Mouse (Mus musculus): ENCODE data around the gene Mturn. TPM values are rescaled to one million over a fixed set of nuclear protein-coding genes. Genes with fewer than 3 reads are reported as not detected.

The Mturn gene
- polyA plus RNA-seq, 1 experiment from 2014 or later: 3.7 TPM

DNA sequence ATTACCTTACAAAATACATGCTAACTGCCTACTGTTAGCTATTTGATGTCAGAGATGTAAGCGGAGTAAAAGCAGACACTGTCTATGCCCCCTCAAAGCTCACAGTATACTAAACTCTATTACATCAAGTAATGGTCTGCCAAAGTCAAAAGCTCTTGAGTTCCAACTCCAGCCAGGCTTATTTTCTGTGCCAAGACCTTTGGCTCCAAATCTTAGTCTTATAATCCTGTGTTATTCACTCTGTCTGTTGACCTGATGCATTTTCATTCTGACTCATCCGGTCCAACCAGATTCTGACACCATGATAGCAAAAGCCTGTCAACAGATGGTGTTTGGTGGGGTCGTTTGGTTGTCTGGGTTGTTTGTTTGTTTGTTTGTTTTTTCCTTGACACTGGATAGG lies 50.3 kb downstream of the Mturn start:
- Histone ChIP-seq H3K4me1 (ENCODE audit: control insufficient read depth, insufficient read depth, low read length) (no peaks in the 10 kb centered on the region), H3K4me3 (ENCODE audit: low read depth, low read length) (no peak overlapping the region), H3K9ac (ENCODE audit: low read depth, low read length) (no peak overlapping the region), H3K36me3 (ENCODE audit: control insufficient read depth, insufficient read depth, low read length) (no peaks in the 10 kb centered on the region), H3K9me3 (replicated peaks; ENCODE audit: control insufficient read depth, low read length) (no peaks in the 10 kb centered on the region), H3K4me2 (no peak overlapping the region), H3K27me3 (ENCODE audit: control insufficient read depth, insufficient read depth, low read length) (no peaks in the 10 kb centered on the region), H3K27ac (ENCODE audit: low read depth, low read length) (no peak overlapping the region)
- WGBS (ENCODE audit: insufficient replicate concordance): 77% methylated on average over 3 of the region's 3 CpGs
- ATAC-seq (replicated peaks; ENCODE audit: insufficient number of reproducible peaks, low FRiP score, low TSS enrichment): no peak

GRCm38 (mm10) chr6:54732721-54733120 lies 51.3 kb downstream of the Mturn start:
- H3K27ac ChIP-seq (ENCODE audit: low read depth, low read length): no peak overlapping the region
- H3K4me2 ChIP-seq: no peak overlapping the region
- H3K4me3 ChIP-seq (ENCODE audit: low read depth, low read length): no peak overlapping the region
- WGBS (ENCODE audit: insufficient replicate concordance): 60% methylated on average over 7 of the region's 7 CpGs
- H3K9me3 ChIP-seq (replicated peaks; ENCODE audit: control insufficient read depth, low read length): no peaks in the 10 kb centered on the region
- no peaks in the 10 kb centered on the region for H3K4me1 ChIP-seq (ENCODE audit: control insufficient read depth, insufficient read depth, low read length)
- ATAC-seq (replicated peaks; ENCODE audit: insufficient number of reproducible peaks, low FRiP score, low TSS enrichment): no peak
- no peaks in the 10 kb centered on the region for H3K27me3 ChIP-seq (ENCODE audit: control insufficient read depth, insufficient read depth, low read length)
- no peak overlapping the region for H3K9ac ChIP-seq (ENCODE audit: low read depth, low read length)
- H3K36me3 ChIP-seq (ENCODE audit: control insufficient read depth, insufficient read depth, low read length): no peaks in the 10 kb centered on the region

DNA sequence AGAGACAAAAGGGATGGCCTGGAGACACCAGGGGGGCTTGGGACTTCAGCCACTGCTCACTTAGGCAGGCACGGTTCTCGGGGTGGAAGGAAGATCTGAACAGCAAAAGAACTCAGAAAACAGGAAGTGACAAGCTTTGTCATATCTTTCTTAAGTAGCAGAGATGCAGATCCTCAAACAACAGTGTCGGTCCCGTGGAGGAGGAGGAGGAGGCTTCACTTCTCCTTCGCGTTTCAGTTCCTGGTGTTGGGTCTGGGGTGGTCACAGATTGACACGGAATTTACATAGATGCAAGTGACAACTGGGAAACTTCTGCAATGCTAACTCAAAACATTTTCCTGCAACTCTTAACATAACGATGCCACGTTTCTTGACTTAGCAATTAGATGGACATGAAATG lies 54.7 kb downstream of the Mturn start:
- Histone ChIP-seq H3K4me1 (ENCODE audit: control insufficient read depth, insufficient read depth, low read length) (no peaks in the 10 kb centered on the region), H3K27ac (ENCODE audit: low read depth, low read length) (no peak overlapping the region), H3K4me3 (ENCODE audit: low read depth, low read length) (no peak overlapping the region), H3K36me3 (ENCODE audit: control insufficient read depth, insufficient read depth, low read length) (no peaks in the 10 kb centered on the region), H3K4me2 (no peak overlapping the region), H3K9ac (ENCODE audit: low read depth, low read length) (no peak overlapping the region), H3K27me3 (ENCODE audit: control insufficient read depth, insufficient read depth, low read length) (no peaks in the 10 kb centered on the region), H3K9me3 (replicated peaks; ENCODE audit: control insufficient read depth, low read length) (no peaks in the 10 kb centered on the region)
- 61% methylated on average over 9 of the region's 9 CpGs for WGBS (ENCODE audit: insufficient replicate concordance)
- no peak for ATAC-seq (replicated peaks; ENCODE audit: insufficient number of reproducible peaks, low FRiP score, low TSS enrichment)

DNA sequence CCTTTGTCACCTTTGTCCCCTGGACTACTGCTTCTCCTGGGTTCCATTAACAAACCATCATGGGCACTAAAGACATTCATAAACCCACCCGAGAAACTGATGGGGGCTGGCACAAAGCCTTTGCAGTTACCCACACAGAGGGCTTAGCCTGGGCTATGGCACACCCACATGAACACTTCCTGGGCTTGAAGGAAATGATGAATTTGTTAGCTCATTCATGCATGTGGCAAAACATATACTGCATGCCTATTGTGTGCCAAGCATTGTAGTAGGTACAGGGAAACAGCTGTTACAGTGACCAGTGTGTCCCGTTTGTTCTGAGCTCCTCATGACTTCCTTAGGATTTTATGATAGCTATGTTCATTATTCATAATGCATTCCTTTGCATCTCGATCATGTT lies 55.8 kb downstream of the Mturn start:
- H3K36me3 ChIP-seq (ENCODE audit: control insufficient read depth, insufficient read depth, low read length): no peaks in the 10 kb centered on the region
- WGBS (ENCODE audit: insufficient replicate concordance): 80% methylated on average over 3 of the region's 3 CpGs
- H3K4me1 ChIP-seq (ENCODE audit: control insufficient read depth, insufficient read depth, low read length): no peaks in the 10 kb centered on the region
- H3K4me2 ChIP-seq: no peak overlapping the region
- H3K27ac ChIP-seq (ENCODE audit: low read depth, low read length): no peak overlapping the region
- H3K9me3 ChIP-seq (replicated peaks; ENCODE audit: control insufficient read depth, low read length): no peaks in the 10 kb centered on the region
- ATAC-seq (replicated peaks; ENCODE audit: insufficient number of reproducible peaks, low FRiP score, low TSS enrichment): no peak
- H3K4me3 ChIP-seq (ENCODE audit: low read depth, low read length): no peak overlapping the region
- H3K27me3 ChIP-seq (ENCODE audit: control insufficient read depth, insufficient read depth, low read length): no peaks in the 10 kb centered on the region
- H3K9ac ChIP-seq (ENCODE audit: low read depth, low read length): no peak overlapping the region

DNA sequence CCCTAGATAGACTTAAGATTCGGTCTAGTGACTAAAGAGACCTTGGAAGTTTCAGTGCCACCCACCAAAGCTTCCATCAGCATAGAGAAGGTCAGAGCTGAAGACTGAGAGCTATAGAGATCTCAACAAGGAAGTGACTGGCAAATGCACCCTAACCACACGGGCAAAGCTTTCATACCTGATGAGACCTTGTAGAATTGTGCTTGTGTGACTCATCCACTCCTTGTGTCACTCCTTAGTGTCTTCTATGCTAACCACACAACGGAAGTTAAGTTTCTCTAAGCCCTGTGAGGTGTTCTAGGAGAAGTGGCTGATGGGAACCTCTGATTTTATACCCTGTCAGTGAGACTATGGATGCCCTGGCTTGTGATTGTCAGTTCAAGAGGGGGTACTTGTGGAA lies 56.3 kb downstream of the Mturn start:
- Histone ChIP-seq H3K36me3 (ENCODE audit: control insufficient read depth, insufficient read depth, low read length) (no peaks in the 10 kb centered on the region), H3K4me1 (ENCODE audit: control insufficient read depth, insufficient read depth, low read length) (no peaks in the 10 kb centered on the region), H3K4me3 (ENCODE audit: low read depth, low read length) (no peak overlapping the region), H3K9ac (ENCODE audit: low read depth, low read length) (no peak overlapping the region), H3K27ac (ENCODE audit: low read depth, low read length) (no peak overlapping the region), H3K27me3 (ENCODE audit: control insufficient read depth, insufficient read depth, low read length) (no peaks in the 10 kb centered on the region), H3K9me3 (replicated peaks; ENCODE audit: control insufficient read depth, low read length) (no peaks in the 10 kb centered on the region), H3K4me2 (no peak overlapping the region)
- ATAC-seq (replicated peaks; ENCODE audit: insufficient number of reproducible peaks, low FRiP score, low TSS enrichment): no peak
- WGBS (ENCODE audit: insufficient replicate concordance): 80% methylated on average over 3 of the region's 3 CpGs

DNA sequence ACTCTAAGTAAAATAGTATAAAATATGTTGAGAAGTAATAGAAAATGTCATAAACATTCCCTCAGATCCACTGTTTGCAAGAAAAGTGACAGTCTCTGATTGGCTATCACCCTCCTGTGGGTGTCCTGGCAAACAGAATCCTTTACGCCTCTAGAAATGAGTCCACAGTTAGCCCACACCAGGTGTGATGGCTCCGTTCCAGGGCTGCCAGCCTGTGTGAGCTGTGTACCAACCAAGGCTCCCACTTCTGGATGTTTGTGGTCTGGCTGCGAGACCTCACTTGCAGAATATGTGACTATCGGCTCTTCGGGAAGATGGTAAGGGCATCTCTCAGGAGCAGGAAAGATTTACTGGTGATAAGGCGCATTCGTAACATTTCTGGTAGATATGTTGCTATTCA lies 67.6 kb downstream of the Mturn start:
- ATAC-seq (replicated peaks; ENCODE audit: insufficient number of reproducible peaks, low FRiP score, low TSS enrichment): no peak
- H3K27ac ChIP-seq (ENCODE audit: low read depth, low read length): no peak overlapping the region
- H3K4me1 ChIP-seq (ENCODE audit: control insufficient read depth, insufficient read depth, low read length): no peaks in the 10 kb centered on the region; the same call in 1 of the 2 replicates
- no peaks in the 10 kb centered on the region for H3K9me3 ChIP-seq (replicated peaks; ENCODE audit: control insufficient read depth, low read length)
- H3K4me2 ChIP-seq: no peak overlapping the region
- H3K4me3 ChIP-seq (ENCODE audit: low read depth, low read length): no peak overlapping the region
- H3K9ac ChIP-seq (ENCODE audit: low read depth, low read length): no peak overlapping the region
- 0 out of 2 replicates have a peak, but pooled peaks cover 3% of the 10 kb centered on the region for H3K27me3 ChIP-seq (ENCODE audit: control insufficient read depth, insufficient read depth, low read length)
- 89% methylated on average over 7 of the region's 7 CpGs for WGBS (ENCODE audit: insufficient replicate concordance)
- H3K36me3 ChIP-seq (ENCODE audit: control insufficient read depth, insufficient read depth, low read length): no peaks in the 10 kb centered on the region

DNA sequence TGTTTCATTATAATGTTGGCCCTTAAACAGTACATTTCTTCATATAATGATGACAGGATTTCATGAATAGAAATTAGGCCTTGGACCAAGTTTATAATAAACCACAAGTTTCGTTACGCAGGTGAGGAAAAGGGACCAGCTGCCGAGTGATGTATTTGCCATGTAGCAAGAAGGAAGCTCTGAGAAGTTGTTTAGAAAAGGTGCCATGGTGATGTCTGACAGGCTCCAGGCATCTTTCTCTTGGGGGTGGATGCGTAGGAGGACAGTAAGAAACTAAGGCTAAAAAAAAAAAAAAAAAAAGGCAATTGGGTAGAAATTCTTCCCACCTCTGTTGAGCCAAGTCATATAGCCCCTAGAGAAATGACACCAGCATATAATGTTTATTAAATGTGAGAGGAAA lies 70.2 kb downstream of the Mturn start:
- no peak overlapping the region for H3K27ac ChIP-seq (ENCODE audit: low read depth, low read length)
- no peak for ATAC-seq (replicated peaks; ENCODE audit: insufficient number of reproducible peaks, low FRiP score, low TSS enrichment)
- no peak overlapping the region for H3K4me3 ChIP-seq (ENCODE audit: low read depth, low read length)
- no peak overlapping the region for H3K9ac ChIP-seq (ENCODE audit: low read depth, low read length)
- H3K9me3 ChIP-seq (replicated peaks; ENCODE audit: control insufficient read depth, low read length): no peaks in the 10 kb centered on the region
- no peaks in the 10 kb centered on the region; the same call in 1 of the 2 replicates for H3K4me1 ChIP-seq (ENCODE audit: control insufficient read depth, insufficient read depth, low read length)
- H3K4me2 ChIP-seq: no peak overlapping the region
- WGBS (ENCODE audit: insufficient replicate concordance): 71% methylated on average over 4 of the region's 4 CpGs
- H3K27me3 ChIP-seq (ENCODE audit: control insufficient read depth, insufficient read depth, low read length): 0 out of 2 replicates have a peak, but pooled peaks cover 2% of the 10 kb centered on the region
- H3K36me3 ChIP-seq (ENCODE audit: control insufficient read depth, insufficient read depth, low read length): no peaks in the 10 kb centered on the region

GRCm38 (mm10) chr6:54752076-54752475 lies 70.7 kb downstream of the Mturn start:
- Histone ChIP-seq H3K9ac (ENCODE audit: low read depth, low read length) (no peak overlapping the region), H3K4me1 (ENCODE audit: control insufficient read depth, insufficient read depth, low read length) (no peaks in the 10 kb centered on the region; the same call in 1 of the 2 replicates), H3K27me3 (ENCODE audit: control insufficient read depth, insufficient read depth, low read length) (no peaks in the 10 kb centered on the region), H3K36me3 (ENCODE audit: control insufficient read depth, insufficient read depth, low read length) (no peaks in the 10 kb centered on the region), H3K4me3 (ENCODE audit: low read depth, low read length) (no peak overlapping the region), H3K9me3 (replicated peaks; ENCODE audit: control insufficient read depth, low read length) (no peaks in the 10 kb centered on the region), H3K4me2 (no peak overlapping the region), H3K27ac (ENCODE audit: low read depth, low read length) (no peak overlapping the region)
- ATAC-seq (replicated peaks; ENCODE audit: insufficient number of reproducible peaks, low FRiP score, low TSS enrichment): no peak
- 46% methylated on average over 3 of the region's 3 CpGs for WGBS (ENCODE audit: insufficient replicate concordance)

Measured in heart, embryonic 11.5 days (tissue).